Mouse (Mus musculus): Measurements from ENCODE around the gene Gm14434.
"Not testable (repeated sequence)": the region's sequence is repeated elsewhere in the genome, so short reads cannot be mapped to it uniquely, and the experiment has no call there.

Gene Gm14434

GRCm38 (mm10) chr2:176486683-176487082, at the start of gene Gm14434:
TSS of gene Gm14434 (minus strand) at chr2:176486783.
- not testable (repeated sequence) for DNase-seq (ENCODE audit: low read depth, low spot score)

GRCm38 (mm10) chr2:176520756-176521155, 34.2 kb upstream of the Gm14434 start, which contains the start of gene Zfp967:
TSS of gene Zfp967 (plus strand) at chr2:176521056.
- DNase-seq (ENCODE audit: low read depth, low spot score) = not testable (repeated sequence)

- DNase-seq (ENCODE audit: low read depth, low spot score) = not testable (repeated sequence)
Observed at GRCm38 (mm10) chr2:176423294-176423693, 63.3 kb downstream of the Gm14434 start, which contains the start of gene Gm14435. TSS of gene Gm14435 (plus strand) at chr2:176423594.

Data from R1 (cell line).